Mouse (Mus musculus) liver, embryonic 15.5 days (tissue): ENCODE measurements around the gene Tmco3. TPM values are rescaled to one million over a fixed set of nuclear protein-coding genes. Genes with fewer than 3 reads are reported as not detected.
A peak's percentile ranks its signal among the peaks of the same experiment; 100 is the strongest.
"Not testable (repeated sequence)": the region's sequence is repeated elsewhere in the genome, so short reads cannot be mapped to it uniquely, and the experiment has no call there.

ENCODE experiments used
- ATAC-seq: fragments of 200-750 bp; cut with Nextera tagmentation; 2 replicates; pipeline ENCODE4 v1.8.0; 2017; ENCODE audit warnings: moderate number of reproducible peaks, mild to moderate bottlenecking, moderate library complexity; ENCODE audit not compliant: insufficient read depth
- H3K27ac ChIP-seq: fragments of 300-500 bp; sonication (generic); replicated peaks from 2 replicates; pipeline ENCODE4 v1.5.1; 2015; ENCODE audit warnings: mild to moderate bottlenecking, inconsistent platforms
- H3K27me3 ChIP-seq: fragments of 300-500 bp; sonication (generic); 2 replicates; pipeline ENCODE4 v1.6.1; 2015; ENCODE audit warnings: mild to moderate bottlenecking, inconsistent platforms
- H3K36me3 ChIP-seq: fragments of 300-500 bp; sonication (generic); replicated peaks from 2 replicates; pipeline ENCODE4 v1.6.1; 2015; ENCODE audit warnings: moderate library complexity, mild to moderate bottlenecking, inconsistent platforms
- H3K4me1 ChIP-seq: fragments of 300-500 bp; sonication (generic); replicated peaks from 2 replicates; pipeline ENCODE4 v1.6.1; 2015; ENCODE audit warnings: inconsistent platforms
- H3K4me2 ChIP-seq: fragments of 300-500 bp; sonication (generic); 2 replicates; pipeline ENCODE4 v1.6.1; 2015; ENCODE audit warnings: moderate library complexity, mild to moderate bottlenecking, inconsistent platforms
- H3K4me3 ChIP-seq: fragments of 300-500 bp; sonication (generic); replicated peaks from 2 replicates; pipeline ENCODE4 v1.5.1; 2015; ENCODE audit warnings: mild to moderate bottlenecking, inconsistent platforms
- H3K9ac ChIP-seq: fragments of 300-500 bp; sonication (generic); 2 replicates; pipeline ENCODE4 v1.6.1; 2015; ENCODE audit warnings: moderate library complexity, mild to moderate bottlenecking, inconsistent platforms
- H3K9me3 ChIP-seq: fragments of 300-500 bp; sonication (generic); replicated peaks from 2 replicates; pipeline ENCODE4 v1.6.1; 2016; ENCODE audit warnings: inconsistent platforms
- WGBS: fragments of 180-500 bp; shearing (Covaris S2); methylation state at CpG from one replicate; pipeline ENCODE4 v1.1.7; 2015; ENCODE audit warnings: mixed read lengths; ENCODE audit not compliant: insufficient replicate concordance; 5-methylcytosine and 5-hydroxymethylcytosine counted together
- polyA plus RNA-seq: library from polyadenylated mRNA; unstranded; fragments of >200 nt; fragmentation: Nextera tagmentation; extraction: Ambion mirVana; gene quantifications from 2 replicates; pipeline ENCODE4 v1.2.1, GENCODE M21; 2015

Gene Tmco3
- polyA plus RNA-seq, 1 experiment from 2014 or later: 6.4 TPM

- ATAC-seq: no peak
- Histone ChIP-seq H3K4me2 (no peak overlapping the region), H3K27me3 (no peaks in the 10 kb centered on the region), H3K27ac (0 out of 2 replicates have a peak overlapping the region, but pooled peaks have one; percentile 1), H3K4me1 (peaks cover 6% of the 10 kb centered on the region; the same call in 1 of the 2 replicates), H3K36me3 (peaks cover 13% of the 10 kb centered on the region; the same call in 1 of the 2 replicates), H3K9me3 (no peaks in the 10 kb centered on the region), H3K9ac (no peak overlapping the region), H3K4me3 (no peak overlapping the region)
- 41% methylated on average over 7 of the region's 7 CpGs for WGBS
These were observed 18.4 kb downstream of the Tmco3 start for GRCm38 (mm10) chr8:13306309-13306909.

- WGBS: 59% methylated on average over 9 of the region's 9 CpGs
- Histone ChIP-seq H3K9ac (no peak overlapping the region), H3K36me3 (peaks cover 13% of the 10 kb centered on the region; the same call in 1 of the 2 replicates), H3K9me3 (no peaks in the 10 kb centered on the region), H3K27ac (no peak overlapping the region), H3K27me3 (no peaks in the 10 kb centered on the region), H3K4me1 (peaks cover 6% of the 10 kb centered on the region; the same call in 1 of the 2 replicates), H3K4me2 (no peak overlapping the region), H3K4me3 (no peak overlapping the region)
- no peak for ATAC-seq
These were observed 18.9 kb downstream of the Tmco3 start for GRCm38 (mm10) chr8:13306916-13307315.

GRCm38 (mm10) chr8:13314922-13315321, 26.9 kb downstream of the Tmco3 start:
- Histone ChIP-seq H3K36me3 (no peaks in the 10 kb centered on the region; the same call in 1 of the 2 replicates), H3K9ac (no peak overlapping the region), H3K9me3 (no peaks in the 10 kb centered on the region), H3K4me2 (no peak overlapping the region), H3K4me3 (no peak overlapping the region), H3K4me1 (no peaks in the 10 kb centered on the region), H3K27ac (no peak overlapping the region), H3K27me3 (no peaks in the 10 kb centered on the region)
- 48% methylated on average over 3 of the region's 3 CpGs for WGBS
- ATAC-seq: no peak

- no peak overlapping the region for H3K9ac ChIP-seq
- no peaks in the 10 kb centered on the region for H3K36me3 ChIP-seq
- H3K4me3 ChIP-seq: no peak overlapping the region
- H3K27me3 ChIP-seq: no peaks in the 10 kb centered on the region
- no peak overlapping the region for H3K4me2 ChIP-seq
- H3K9me3 ChIP-seq: no peaks in the 10 kb centered on the region
- no peak for ATAC-seq
- H3K27ac ChIP-seq: no peak overlapping the region
- no peaks in the 10 kb centered on the region for H3K4me1 ChIP-seq
- 72% methylated on average over 10 of the region's 10 CpGs for WGBS
These were observed 28.7 kb downstream of the Tmco3 start for GRCm38 (mm10) chr8:13316671-13317070.

- Histone ChIP-seq H3K27ac (no peak overlapping the region), H3K9me3 (no peaks in the 10 kb centered on the region), H3K4me3 (no peak overlapping the region), H3K27me3 (peaks cover 3% of the 10 kb centered on the region; the same call in 1 of the 2 replicates), H3K36me3 (no peaks in the 10 kb centered on the region), H3K9ac (no peak overlapping the region), H3K4me1 (no peaks in the 10 kb centered on the region), H3K4me2 (no peak overlapping the region)
- 20% methylated on average over 5 of the region's 5 CpGs for WGBS
- ATAC-seq: no peak
These were observed 38.6 kb downstream of the Tmco3 start for GRCm38 (mm10) chr8:13326598-13326997.

- no peak overlapping the region for H3K4me3 ChIP-seq
These were observed 46.7 kb downstream of the Tmco3 start for GRCm38 (mm10) chr8:13334671-13335070.

GRCm38 (mm10) chr8:13337245-13337644, 49.3 kb downstream of the Tmco3 start:
- Histone ChIP-seq H3K36me3 (peaks cover 21% of the 10 kb centered on the region), H3K4me1 (peaks cover 37% of the 10 kb centered on the region), H3K27ac (peak overlapping the region; percentile 59; the same call in 1 of the 2 replicates)
- not testable (repeated sequence) for H3K4me2 ChIP-seq, H3K4me3 ChIP-seq, H3K9ac ChIP-seq, ATAC-seq, H3K27me3 ChIP-seq, H3K9me3 ChIP-seq
- WGBS: 36% methylated on average over 6 of the region's 6 CpGs

More at GRCm38 (mm10) chr8:13334671-13335070, 46.7 kb downstream of the Tmco3 start:
- Histone ChIP-seq H3K4me1 (peaks cover 14% of the 10 kb centered on the region), H3K36me3 (no peaks in the 10 kb centered on the region), H3K9ac (no peak overlapping the region), H3K9me3 (no peaks in the 10 kb centered on the region), H3K27ac (no peak overlapping the region), H3K27me3 (peaks cover 9% of the 10 kb centered on the region; the same call in 1 of the 2 replicates), H3K4me2 (no peak overlapping the region)
- no peak for ATAC-seq
- 18% methylated on average over 1 of the region's 1 CpGs for WGBS

GRCm38 (mm10) chr8:13337678-13338077, 49.7 kb downstream of the Tmco3 start:
- WGBS: 47% methylated on average over 3 of the region's 3 CpGs

GRCm38 (mm10) chr8:13338255-13338860, 50.4 kb downstream of the Tmco3 start, which contains the start of gene Tfdp1:
Gene Tfdp1 (plus strand): TSS chr8:13338751.
- ATAC-seq: peak; percentile 93

More at GRCm38 (mm10) chr8:13337678-13338077, 49.7 kb downstream of the Tmco3 start:
- Histone ChIP-seq H3K4me2 (peak overlapping the region; percentile 95), H3K9ac (no peak overlapping the region), H3K36me3 (peaks cover 25% of the 10 kb centered on the region), H3K27ac (peak overlapping the region; percentile 59; the same call in 1 of the 2 replicates), H3K4me3 (peak overlapping the region; percentile 90; the same call in 1 of the 2 replicates), H3K9me3 (no peaks in the 10 kb centered on the region), H3K4me1 (peaks cover 42% of the 10 kb centered on the region), H3K27me3 (no peaks in the 10 kb centered on the region)
- no peak for ATAC-seq

GRCm38 (mm10) chr8:13338901-13339645, 51.1 kb downstream of the Tmco3 start:
- H3K27me3 ChIP-seq: no peaks in the 10 kb centered on the region
- peak overlapping the region; percentile 90 for H3K4me3 ChIP-seq
- H3K9ac ChIP-seq: peak overlapping the region; percentile 99
- peak; percentile 54 for ATAC-seq
- WGBS: under 1% methylated on average over 70 of the region's 70 CpGs
- H3K4me2 ChIP-seq: peak overlapping the region; percentile 95
- peaks cover 56% of the 10 kb centered on the region for H3K4me1 ChIP-seq
- H3K27ac ChIP-seq: peak overlapping the region; percentile 82
- H3K9me3 ChIP-seq: no peaks in the 10 kb centered on the region
- peaks cover 39% of the 10 kb centered on the region for H3K36me3 ChIP-seq

More at GRCm38 (mm10) chr8:13338255-13338860, 50.4 kb downstream of the Tmco3 start, which contains the start of gene Tfdp1:
- H3K9ac ChIP-seq: peak within 1 kb of the TSS; percentile 99
- H3K27me3 ChIP-seq: no peaks in the 10 kb centered on the region
- peaks cover 32% of the 10 kb centered on the region for H3K36me3 ChIP-seq
- 1% methylated on average over 49 of the region's 72 CpGs for WGBS
- peak within 1 kb of the TSS; percentile 90 for H3K4me3 ChIP-seq
- H3K9me3 ChIP-seq: no peaks in the 10 kb centered on the region
- peaks cover 48% of the 10 kb centered on the region for H3K4me1 ChIP-seq
- H3K4me2 ChIP-seq: peak within 1 kb of the TSS; percentile 95
- peak within 1 kb of the TSS; percentile 82 for H3K27ac ChIP-seq

- no peaks in the 10 kb centered on the region for H3K9me3 ChIP-seq
- H3K36me3 ChIP-seq: peaks cover 44% of the 10 kb centered on the region
- H3K9ac ChIP-seq: peak overlapping the region; percentile 99
- peak overlapping the region; percentile 95 for H3K4me2 ChIP-seq
- H3K27me3 ChIP-seq: no peaks in the 10 kb centered on the region
- no peak for ATAC-seq
- H3K4me1 ChIP-seq: peaks cover 57% of the 10 kb centered on the region
- peak overlapping the region; percentile 90 for H3K4me3 ChIP-seq
- peak overlapping the region; percentile 82; the same call in 1 of the 2 replicates for H3K27ac ChIP-seq
- WGBS: 4% methylated on average over 11 of the region's 11 CpGs
These were observed 51.6 kb downstream of the Tmco3 start for GRCm38 (mm10) chr8:13339646-13339990.
